Mouse (Mus musculus): ENCODE results near the gene Xpnpep1.

- TF ChIP-seq CTCF (conservative IDR thresholded peaks at IDR 0.05; ENCODE audit: insufficient read depth, insufficient read length, low read depth, low read length) (no peak), POLR2A (IDR thresholded peaks at IDR 0.05; ENCODE audit: low read depth, low read length) (no peak)
Observed at GRCm38 (mm10) chr19:53013341-53013740, 26.7 kb downstream of the Xpnpep1 start.
